Mouse (Mus musculus) CD4-positive, CD25-positive, alpha-beta regulatory T cell (primary cell): ENCODE data around the gene Ptger4. TPM values are rescaled to one million over a fixed set of nuclear protein-coding genes. Genes with fewer than 3 reads are reported as not detected.

Source experiments
- polyA plus RNA-seq: library from polyadenylated mRNA; unstranded; fragments of 100-300 nt; shearing (Covaris generic); gene quantifications from one replicate; pipeline ENCODE4 v1.2.1, GENCODE M21; 2017

Gene Ptger4
- 103 TPM for polyA plus RNA-seq

GRCm38 (mm10) chr15:5243959-5244905 lies at the start of gene Ptger4:
TSS of gene Ptger4 (minus strand) at chr15:5244187.

DNA sequence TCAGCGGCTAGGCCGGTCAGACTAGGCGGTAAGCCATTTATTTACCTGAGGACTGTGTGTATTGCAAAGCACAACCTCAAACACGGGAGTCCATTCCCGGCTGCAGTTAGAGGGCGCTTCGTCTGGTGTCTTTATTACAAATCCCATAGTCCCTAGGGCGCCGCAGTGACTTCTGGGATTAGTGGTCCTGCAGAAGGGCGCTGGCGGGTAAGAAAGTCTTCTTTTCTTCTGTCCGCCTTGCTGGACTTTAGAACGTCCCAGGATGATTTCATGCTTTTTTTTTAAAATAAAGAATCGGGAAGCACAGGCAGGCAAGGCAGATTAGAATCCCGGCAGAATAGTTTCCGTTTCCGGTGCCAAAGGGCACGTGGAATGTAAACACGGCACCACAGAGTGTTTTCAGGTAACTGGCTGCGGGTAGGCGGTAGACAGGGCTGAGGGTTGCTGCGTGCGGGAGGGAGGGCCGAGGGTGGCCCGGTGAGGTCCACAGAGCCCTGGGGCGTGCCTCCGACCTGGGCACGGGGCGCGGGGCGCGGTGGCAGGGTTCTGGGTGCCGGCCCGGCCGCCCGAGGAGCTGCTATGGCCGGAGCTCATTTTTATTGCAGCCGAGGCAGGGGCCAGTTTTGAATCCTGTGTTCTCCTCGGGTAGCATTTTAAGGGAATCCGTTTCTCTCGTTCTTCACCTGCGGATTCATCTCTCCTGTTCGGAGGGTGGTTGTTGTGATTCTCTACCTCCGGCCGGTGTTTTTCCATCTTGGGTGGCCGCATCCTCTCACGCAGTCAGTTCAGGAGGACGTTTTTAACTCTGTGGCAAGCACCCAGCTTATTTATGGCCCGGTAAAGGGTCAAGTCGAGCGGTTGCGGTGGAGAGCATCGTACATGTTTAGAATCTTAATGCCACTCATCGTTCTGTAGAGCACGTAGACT lies 58.4 kb downstream of the Ptger4 start, which contains the start of gene Ttc33:
Gene Ttc33, plus strand, starts transcription at position 160 of the 927 bp plus-strand sequence.

Other genes starting within 250 kb of the Ptger4 start
- gene C7, start 180.4 kb downstream of the Ptger4 start, polyA plus RNA-seq: not detected
- 47.6 TPM for gene Card6, start 135.6 kb downstream of the Ptger4 start, polyA plus RNA-seq
- gene Rpl37, start 127.5 kb downstream of the Ptger4 start, polyA plus RNA-seq: 913 TPM
- 31.6 TPM for gene Prkaa1, start 100.3 kb downstream of the Ptger4 start, polyA plus RNA-seq
- gene Ttc33, start 58.7 kb downstream of the Ptger4 start, polyA plus RNA-seq: 45.4 TPM